Mouse (Mus musculus) heart, embryonic 14.5 days (tissue): ENCODE results near the gene Tpd52l1. TPM values are rescaled to one million over a fixed set of nuclear protein-coding genes. Genes with fewer than 3 reads are reported as not detected.

Experiments
- ATAC-seq: fragments of 200-750 bp; cut with Nextera tagmentation; 2 replicates; pipeline ENCODE4 v1.8.0; 2017; ENCODE audit warnings: low read depth, moderate TSS enrichment; ENCODE audit not compliant: insufficient number of reproducible peaks, insufficient read depth, low FRiP score
- H3K27ac ChIP-seq, 2 experiments: fragments of 200-500 bp in 1 of 2; fragments of 300-500 bp in 1 of 2; sonication (generic) in 1 of 2; replicated peaks in 1 of 2; 2 replicates each; pipeline ENCODE4 v1.5.1; 2012 to 2014; ENCODE audit warnings: low read depth in 2 of 2, low read length in 2 of 2, control low read depth in 1 of 2, mild to moderate bottlenecking in 1 of 2, mixed read lengths in 1 of 2; ENCODE audit not compliant: control insufficient read depth in 1 of 2, insufficient read depth in 1 of 2
- H3K27me3 ChIP-seq: fragments of 300-500 bp; sonication (generic); 2 replicates; pipeline ENCODE4 v1.6.1; 2014; ENCODE audit warnings: mild to moderate bottlenecking, low read length, control low read depth; ENCODE audit not compliant: control insufficient read depth, insufficient read depth
- H3K36me3 ChIP-seq: fragments of 300-500 bp; sonication (generic); 2 replicates; pipeline ENCODE4 v1.6.1; 2014; ENCODE audit warnings: mild to moderate bottlenecking, control low read depth, low read length, mixed read lengths; ENCODE audit not compliant: control insufficient read depth, insufficient read depth
- H3K4me1 ChIP-seq, 2 experiments: fragments of 200-500 bp in 1 of 2; fragments of 300-500 bp in 1 of 2; sonication (generic) in 1 of 2; 2 replicates each; pipeline ENCODE4 v1.6.1; 2012 to 2014; ENCODE audit warnings: low read length in 2 of 2, control low read depth in 1 of 2, mixed read lengths in 1 of 2; ENCODE audit not compliant: control insufficient read depth in 2 of 2, insufficient read depth in 2 of 2
- H3K4me2 ChIP-seq: fragments of 300-500 bp; sonication (generic); 2 replicates; pipeline ENCODE4 v1.6.1; 2014; ENCODE audit warnings: mild to moderate bottlenecking, low read length
- H3K4me3 ChIP-seq, 2 experiments: fragments of 200-500 bp in 1 of 2; fragments of 300-500 bp in 1 of 2; sonication (generic) in 1 of 2; 2 replicates each; pipeline ENCODE4 v1.5.1; 2012 to 2014; ENCODE audit warnings: low read length in 2 of 2, mild to moderate bottlenecking in 2 of 2, control low read depth in 1 of 2, low read depth in 1 of 2, moderate library complexity in 1 of 2; ENCODE audit not compliant: control insufficient read depth in 1 of 2, insufficient read depth in 1 of 2
- H3K9ac ChIP-seq: fragments of 300-500 bp; sonication (generic); 2 replicates; pipeline ENCODE4 v1.6.1; 2014; ENCODE audit warnings: mild to moderate bottlenecking, low read length
- H3K9me3 ChIP-seq: fragments of 300-500 bp; sonication (generic); 2 replicates; pipeline ENCODE4 v1.6.1; 2016; ENCODE audit warnings: low read length, control low read depth; ENCODE audit not compliant: control insufficient read depth
- polyA plus RNA-seq: library from polyadenylated mRNA; unstranded; fragments of >200 nt; fragmentation: Nextera tagmentation; extraction: Ambion mirVana; gene quantifications from 2 replicates; pipeline ENCODE4 v1.2.1, GENCODE M21; 2014

Tpd52l1 gene
- polyA plus RNA-seq, 1 experiment from 2014 or later, result 18.9 TPM

DNA sequence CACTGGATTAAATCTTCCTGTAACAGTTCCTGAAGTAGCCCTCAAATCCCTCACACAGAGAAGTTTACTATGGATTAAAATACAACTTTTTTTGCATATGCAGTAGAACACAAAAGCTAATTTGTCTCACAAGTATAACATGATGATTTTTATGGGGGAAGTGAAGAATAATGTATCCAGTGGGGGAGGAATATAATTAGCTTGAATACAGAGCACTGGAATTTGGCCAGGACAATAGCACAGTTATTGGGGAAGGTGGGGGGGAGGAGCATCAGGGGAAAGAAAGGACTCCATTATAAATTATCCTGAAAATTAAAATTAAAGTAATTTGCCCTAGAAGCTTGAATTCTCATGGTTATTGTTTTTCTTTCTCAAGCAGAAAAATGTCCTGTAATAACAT lies 158.0 kb downstream of the Tpd52l1 start:
- Histone ChIP-seq H3K9ac (no peak overlapping the region), H3K27ac (no peak overlapping the region), H3K4me2 (no peak overlapping the region), H3K4me3 (no peak overlapping the region), H3K9me3 (no peaks in the 10 kb centered on the region), H3K4me1 (no peaks in the 10 kb centered on the region), H3K27me3 (no peaks in the 10 kb centered on the region), H3K36me3 (no peaks in the 10 kb centered on the region)
- ATAC-seq, result no peak

Other genes starting within 250 kb of the Tpd52l1 start
- 52.4 and 55.4 TPM in 2 replicates for gene Hddc2, start 132.6 kb downstream of the Tpd52l1 start, polyA plus RNA-seq
- 2.0 and 2.2 TPM in 2 replicates for gene Rnf217, start 163.2 kb upstream of the Tpd52l1 start, polyA plus RNA-seq